Mouse (Mus musculus): ENCODE measurements around the gene Kdr.

The Kdr gene

GRCm38 (mm10) chr5:75919601-75920000 is 58.7 kb downstream of the Kdr start:
- in situ Hi-C loops (cut with MboI, MseI), result no loop called here

GRCm38 (mm10) chr5:75918139-75918538 is 60.1 kb downstream of the Kdr start:
- in situ Hi-C loops (cut with MboI, MseI), result no loop called here

GRCm38 (mm10) chr5:75917231-75917630 is 61.0 kb downstream of the Kdr start:
- in situ Hi-C loops (cut with MboI, MseI), result no loop called here

GRCm38 (mm10) chr5:75906102-75906501 is 72.2 kb downstream of the Kdr start:
- in situ Hi-C loops (cut with MboI, MseI), result no loop called here

- in situ Hi-C loops (cut with MboI, MseI), result no loop called here
These were observed 77.9 kb downstream of the Kdr start for GRCm38 (mm10) chr5:75900231-75900920.

GRCm38 (mm10) chr5:75895351-75895750 is 82.9 kb downstream of the Kdr start:
- in situ Hi-C loops (cut with MboI, MseI), result no loop called here

GRCm38 (mm10) chr5:75892956-75893471 is 85.2 kb downstream of the Kdr start:
- in situ Hi-C loops (cut with MboI, MseI), result no loop called here
